Mouse (Mus musculus) CD4-positive, CD25-positive, alpha-beta regulatory T cell, adult 2 months (primary cell): ENCODE data around the gene Mrps27.

Source experiments
- DNase-seq: peaks from one replicate; pipeline ENCODE4 v3.0.0-alpha.2; 2012; ENCODE audit warnings: low read depth, low spot score

The Mrps27 gene

DNA sequence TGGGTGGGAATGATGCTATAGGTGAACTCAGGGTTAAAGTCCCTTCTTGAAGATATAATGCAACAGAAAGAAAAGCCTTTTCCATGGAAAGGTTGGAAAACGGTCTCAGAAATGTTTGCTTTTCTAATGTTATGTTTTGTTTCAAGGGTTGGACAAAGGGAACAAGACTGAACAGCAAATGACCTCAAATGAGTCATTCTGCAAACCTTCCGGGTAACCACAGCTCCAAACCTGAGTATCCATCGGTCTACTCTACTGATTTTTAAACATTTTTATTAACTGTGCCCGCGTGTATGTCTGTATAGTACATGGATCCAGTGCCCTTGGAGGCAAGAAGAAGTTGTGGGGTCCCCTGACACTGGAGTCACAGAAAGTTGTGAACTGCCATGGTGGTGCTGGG, 94.8 kb downstream of the Mrps27 start:
- no peak for DNase-seq

DNA sequence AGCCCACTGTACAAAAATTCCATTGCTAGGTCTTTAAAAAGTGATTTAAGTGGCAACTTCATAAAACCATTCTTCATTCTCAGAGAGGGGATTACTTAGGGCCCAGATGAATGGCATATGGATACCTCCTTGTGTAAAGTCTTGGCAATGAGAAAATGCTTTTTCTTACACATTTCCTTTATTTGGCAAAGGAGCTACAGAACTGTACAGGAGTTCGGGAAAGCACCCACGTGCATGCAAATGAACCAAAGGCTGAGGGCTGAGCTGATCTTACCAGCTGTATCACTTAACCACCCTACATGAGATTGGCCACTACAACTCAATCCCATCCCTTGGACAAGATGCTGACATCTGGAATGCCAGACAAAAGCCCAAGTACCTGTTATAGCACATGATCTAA, 95.6 kb downstream of the Mrps27 start:
- DNase-seq: no peak

DNA sequence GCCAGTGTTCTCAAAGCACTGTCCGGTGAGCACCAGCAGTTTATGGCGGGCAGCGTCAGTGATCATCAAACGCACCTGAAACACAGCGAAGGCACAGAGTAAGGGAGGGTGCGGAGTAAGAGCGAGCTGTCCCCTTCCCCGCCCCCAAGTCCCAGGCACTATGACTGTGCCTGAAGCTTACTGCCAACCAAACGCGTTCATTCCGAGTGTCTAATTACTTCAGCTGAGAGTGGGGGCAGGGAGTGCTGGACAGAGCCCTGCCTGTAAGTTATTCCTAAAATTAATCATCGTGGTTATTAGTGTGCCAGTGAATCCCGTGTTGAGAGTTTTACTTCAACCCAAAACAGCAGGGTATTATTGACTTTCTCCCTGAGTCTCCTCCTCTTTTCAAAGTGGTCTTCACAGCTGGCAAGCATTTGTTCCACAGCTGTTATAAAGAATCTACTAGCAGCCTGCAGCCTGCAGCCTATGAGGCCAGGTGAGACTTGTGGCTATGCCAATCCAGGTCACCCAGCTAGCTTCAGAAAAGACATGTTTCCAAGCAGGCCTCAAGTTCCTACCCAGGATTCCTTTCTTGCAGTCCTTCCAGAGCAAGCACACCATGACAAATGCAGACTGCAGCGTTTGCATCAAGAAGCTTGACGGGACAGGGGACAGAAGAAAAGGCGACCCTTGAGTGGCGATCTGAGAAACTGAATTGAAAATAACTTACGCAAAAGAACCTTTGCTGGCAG, 97.3 kb downstream of the Mrps27 start:
- DNase-seq: no peak

DNA sequence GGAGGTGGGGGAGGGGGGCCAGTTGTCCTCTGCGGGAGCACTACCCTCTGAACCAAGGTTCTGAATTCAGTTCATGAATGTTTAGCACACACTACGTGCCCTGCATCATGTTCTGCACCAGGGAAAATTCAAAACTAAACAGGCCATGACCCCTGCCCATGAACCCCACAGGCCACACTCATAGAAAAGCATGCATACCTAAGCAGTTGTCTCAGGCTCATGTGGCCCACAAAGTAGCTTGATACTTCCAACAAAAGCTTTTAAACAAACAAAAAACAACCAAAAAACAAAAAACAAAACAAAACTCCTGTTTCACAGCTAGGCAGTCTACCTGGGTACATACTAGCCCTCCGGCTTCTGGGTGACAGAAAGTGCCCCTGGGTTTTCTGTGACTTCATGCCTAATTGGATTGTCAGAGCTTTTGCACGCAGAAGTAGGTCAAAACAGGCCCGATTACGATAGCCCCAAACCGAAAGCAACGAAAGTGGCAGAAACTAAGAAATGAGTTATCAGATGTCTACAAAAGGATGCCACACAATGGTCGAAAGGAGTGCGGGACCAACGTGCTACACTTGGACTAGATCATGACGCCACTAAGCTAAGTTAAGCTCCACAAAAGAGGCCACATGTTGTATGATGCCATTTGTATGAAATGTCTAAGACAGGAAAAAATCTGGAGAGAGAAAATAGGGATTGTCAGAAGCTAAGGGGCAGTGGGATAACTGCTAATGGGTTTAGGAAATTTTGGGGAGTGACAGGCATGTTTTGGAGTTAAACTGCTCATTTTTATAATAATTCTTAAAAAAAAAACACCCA, 98.1 kb downstream of the Mrps27 start:
- no peak for DNase-seq

DNA sequence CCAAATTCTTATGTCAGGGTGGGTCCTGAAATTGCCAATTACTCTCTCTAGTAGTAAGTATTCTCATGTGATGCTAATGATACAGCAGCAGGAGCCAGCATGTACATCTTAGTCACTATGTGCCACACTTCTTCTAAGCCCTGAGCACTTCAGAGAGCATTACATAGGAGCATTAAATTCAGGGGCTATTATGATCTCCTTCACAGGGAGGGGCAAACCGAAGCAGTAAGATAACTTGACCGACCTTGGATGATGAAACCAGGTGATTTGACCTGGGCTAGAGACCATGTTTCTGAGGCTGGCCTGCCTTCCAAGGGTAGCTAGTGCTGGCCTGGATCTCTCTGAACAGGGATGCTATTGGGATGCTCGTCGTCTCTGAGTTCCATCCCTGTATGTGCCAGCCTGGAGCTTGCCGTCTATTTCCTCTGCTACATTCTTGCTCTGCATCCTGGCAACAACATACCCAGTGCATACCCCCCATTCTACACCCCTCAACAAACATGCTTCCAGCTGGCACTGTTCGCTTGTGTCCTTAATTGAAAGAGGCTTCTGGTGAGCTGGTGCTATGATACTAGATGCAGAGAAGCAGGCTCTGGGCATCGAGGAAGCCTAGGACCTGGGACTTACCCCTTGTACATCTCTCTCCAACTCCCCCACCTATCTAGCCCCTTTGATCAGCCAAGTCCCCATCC, 99.0 kb downstream of the Mrps27 start:
- no peak for DNase-seq

DNA sequence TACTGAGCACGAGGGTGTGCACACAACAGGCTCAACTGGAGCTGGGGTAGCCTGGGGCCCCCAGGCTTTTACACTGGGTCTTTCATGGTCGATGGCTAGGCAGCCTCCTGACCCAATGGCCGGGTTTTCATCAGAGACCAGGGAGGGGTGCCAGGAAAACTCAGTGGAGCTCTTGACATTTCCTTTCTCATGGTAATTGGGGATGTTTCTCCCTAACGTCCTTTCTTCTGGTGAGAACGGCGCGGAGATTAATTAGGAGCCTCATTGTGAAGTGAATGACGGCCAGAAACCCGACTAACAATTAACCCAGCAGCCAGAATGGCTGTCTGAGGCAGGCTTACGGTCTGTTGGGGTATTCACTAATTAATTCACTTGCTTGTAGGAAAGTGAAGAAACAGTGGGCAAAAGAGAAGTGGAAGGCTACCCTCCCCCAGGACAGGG, 99.9 kb downstream of the Mrps27 start:
- DNase-seq: no peak

DNA sequence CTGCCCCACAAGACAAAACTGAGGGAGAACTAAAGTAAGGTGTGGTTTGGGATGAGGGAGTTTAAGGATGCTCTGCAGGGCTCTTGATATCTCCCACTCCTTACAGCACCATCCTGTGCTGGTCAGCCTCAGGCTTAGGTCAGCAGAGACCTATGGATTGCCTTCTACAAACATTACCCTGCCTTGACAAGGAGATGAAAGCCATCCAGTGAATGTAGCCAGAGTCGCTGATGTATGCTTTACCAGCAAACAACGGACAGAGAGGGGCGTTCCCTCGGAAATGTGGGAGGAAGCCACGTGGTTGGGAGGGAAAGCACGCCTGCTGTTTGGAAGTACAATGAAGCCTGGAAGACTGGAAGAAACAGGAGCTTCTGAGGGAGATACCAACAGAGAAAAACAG, 100.3 kb downstream of the Mrps27 start:
- no peak for DNase-seq

DNA sequence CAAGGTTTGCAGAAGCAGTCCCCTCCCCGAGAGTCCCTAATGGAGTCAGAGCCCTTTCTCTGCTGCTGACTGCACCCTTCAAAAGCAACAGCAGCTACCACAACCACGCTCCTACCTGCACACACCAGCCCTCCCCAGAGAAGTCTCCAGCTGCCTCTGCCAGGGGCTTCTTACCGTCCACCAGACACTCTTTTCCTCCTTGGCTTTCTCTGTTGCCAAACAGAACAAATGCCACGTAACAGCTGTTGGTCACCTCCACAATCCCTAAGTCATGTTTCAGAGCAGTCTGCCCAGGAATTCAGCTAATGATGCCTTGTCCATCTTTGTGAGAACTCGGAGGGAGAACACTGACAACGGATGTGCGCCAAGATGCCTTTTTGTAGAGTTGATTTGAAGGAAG, 102.4 kb downstream of the Mrps27 start:
- no peak for DNase-seq

DNA sequence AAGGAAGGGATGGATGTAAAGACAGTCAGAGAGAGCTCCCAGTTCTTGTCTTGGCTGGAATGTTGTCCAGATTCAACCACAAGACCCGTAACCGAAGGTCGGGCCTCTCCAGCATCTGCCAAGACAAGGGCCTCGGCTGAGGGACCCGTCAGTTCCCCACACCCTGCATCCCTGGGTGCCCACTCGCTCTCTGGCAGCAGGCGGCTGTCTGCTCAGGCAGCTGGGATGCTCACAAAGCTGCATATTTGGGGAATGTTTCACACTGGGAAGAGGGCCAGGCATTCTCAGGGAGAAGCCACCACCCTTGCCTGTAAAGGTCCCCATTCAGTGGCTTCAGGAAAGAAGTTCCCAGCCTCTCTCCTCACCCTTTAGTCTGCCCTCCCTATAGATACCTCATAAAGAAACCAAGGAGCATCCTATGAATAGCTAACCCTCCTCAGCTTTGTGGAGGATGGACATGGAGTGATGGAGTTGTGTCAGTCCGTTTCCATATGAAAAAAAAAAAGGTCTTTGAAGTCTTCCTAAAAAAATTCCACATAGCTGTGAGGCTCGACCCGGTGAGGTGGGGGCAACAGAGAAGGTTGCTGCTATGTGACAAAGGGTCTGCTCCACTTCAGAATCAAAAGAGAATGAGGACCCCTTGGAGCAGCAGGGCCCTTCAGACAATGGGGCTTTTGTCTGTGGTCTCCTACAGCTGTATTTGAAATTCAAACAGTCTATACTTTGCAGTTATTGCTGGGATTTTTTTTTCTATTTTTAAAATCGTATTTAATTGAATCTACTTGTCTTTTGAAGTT, 103.0 kb downstream of the Mrps27 start:
- no peak for DNase-seq

DNA sequence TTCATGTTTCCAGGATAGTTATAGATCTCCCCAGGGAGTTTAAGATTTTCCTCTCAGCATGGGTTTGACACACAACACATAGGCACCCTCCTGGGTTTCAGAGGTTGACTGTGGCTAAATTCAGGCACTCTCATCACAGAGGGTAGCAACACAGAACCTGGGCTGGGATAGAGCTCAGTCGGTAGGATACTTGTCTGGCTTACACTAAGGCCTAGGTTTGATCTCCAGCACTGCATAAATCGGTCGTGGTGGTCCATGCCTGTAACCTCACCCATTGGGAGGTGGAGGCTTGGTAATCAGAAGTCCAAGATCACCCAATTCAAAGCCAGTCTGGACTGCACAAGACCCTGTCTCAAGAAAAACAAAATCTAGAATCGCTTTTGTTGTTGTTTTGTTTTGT, 103.7 kb downstream of the Mrps27 start:
- DNase-seq: no peak

DNA sequence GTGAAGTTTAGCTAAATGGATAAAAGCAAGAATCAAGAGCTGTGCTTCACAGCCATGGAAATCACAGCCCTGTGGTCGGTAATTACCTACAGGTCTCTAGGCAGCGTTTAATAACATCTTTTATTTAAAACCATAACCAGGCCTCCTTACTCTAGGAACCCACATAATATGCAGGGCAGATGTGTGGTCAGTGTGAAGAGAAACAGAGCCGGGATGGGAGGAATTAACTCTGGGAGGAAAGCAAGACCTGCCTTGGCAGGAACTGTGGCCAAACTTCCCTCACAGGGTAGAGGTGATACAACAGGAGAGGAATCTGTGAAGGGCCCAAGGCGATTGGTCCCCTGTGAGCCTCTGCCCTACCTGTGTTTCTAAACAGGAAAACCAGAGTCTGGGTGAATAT, 105.0 kb downstream of the Mrps27 start:
- no peak for DNase-seq

DNA sequence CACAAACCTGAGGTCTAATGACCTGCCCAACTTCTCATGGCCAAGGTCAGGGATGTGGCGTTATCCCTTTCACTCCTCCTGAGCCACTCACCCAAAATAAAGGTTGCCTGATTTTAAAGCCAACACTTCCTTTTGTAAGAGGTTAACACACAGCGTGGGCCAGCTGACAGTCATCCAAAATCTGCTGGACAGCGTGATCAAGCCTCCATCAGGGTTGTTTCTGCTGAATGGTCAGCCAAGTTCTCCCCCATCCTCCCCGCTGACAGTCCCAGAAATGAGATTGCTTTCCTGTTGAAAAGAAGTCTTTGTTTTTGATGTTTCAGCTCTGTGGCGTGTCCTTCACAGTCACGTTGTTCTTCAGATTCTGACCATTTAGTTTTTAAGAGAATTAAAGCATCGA, 106.2 kb downstream of the Mrps27 start:
- no peak for DNase-seq

DNA sequence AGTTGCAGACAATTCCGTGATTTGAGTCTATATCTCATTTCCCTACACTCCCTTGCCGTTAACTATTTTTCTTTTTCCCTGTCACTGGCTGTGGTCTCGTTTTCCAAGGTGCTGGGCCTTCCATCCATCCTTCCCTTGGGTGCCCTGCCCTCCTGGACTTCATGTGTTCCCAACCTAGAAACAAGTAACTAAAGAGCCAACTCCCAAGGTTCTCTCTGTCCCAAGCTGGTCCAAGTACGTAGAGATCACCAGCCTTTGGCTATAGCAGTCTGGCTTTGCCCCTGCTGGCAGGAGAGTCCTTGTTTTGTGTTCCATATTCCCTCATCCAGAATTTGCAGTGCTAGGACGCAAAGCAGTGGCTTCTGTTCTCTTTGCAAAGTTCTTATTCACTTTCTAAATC, 106.7 kb downstream of the Mrps27 start:
- DNase-seq: no peak

DNA sequence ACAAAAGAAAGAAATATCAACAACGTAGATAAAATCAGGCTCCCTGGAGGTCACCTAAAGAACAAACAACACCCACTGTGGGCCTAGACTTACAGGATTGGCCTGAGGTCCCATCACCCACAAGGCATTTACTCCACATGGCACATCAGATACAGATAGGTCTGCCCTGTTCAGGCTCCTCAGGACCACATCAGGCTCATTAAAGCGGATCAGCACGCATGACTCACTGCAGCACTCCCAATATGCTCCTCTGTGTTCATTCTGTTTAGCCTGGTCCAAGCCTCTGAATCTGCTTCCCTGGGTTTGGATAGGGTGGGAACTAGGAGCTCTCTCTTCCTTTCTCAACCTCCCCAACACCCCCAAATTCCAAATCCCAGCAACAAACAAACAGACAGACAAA, 107.9 kb downstream of the Mrps27 start:
- DNase-seq: no peak

DNA sequence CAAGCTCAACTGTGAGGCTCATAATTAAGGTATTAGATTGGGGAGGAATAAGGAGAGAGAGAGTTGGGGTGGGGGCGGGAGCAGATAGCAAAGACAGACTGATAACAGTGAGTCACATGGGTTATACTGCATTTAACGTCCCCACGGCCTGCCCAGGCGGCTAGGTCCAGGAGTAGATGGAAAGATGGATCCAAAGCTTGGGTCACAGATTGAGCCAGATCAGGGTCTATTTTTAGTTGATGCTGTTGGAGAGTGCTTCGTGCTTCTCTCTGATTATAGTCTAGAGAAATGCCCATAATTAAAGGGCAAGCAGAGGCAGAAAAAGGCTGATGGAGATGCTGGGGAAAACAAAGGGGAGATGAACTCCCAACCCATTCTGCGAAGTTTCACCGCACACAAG, 110.4 kb downstream of the Mrps27 start:
- no peak for DNase-seq

DNA sequence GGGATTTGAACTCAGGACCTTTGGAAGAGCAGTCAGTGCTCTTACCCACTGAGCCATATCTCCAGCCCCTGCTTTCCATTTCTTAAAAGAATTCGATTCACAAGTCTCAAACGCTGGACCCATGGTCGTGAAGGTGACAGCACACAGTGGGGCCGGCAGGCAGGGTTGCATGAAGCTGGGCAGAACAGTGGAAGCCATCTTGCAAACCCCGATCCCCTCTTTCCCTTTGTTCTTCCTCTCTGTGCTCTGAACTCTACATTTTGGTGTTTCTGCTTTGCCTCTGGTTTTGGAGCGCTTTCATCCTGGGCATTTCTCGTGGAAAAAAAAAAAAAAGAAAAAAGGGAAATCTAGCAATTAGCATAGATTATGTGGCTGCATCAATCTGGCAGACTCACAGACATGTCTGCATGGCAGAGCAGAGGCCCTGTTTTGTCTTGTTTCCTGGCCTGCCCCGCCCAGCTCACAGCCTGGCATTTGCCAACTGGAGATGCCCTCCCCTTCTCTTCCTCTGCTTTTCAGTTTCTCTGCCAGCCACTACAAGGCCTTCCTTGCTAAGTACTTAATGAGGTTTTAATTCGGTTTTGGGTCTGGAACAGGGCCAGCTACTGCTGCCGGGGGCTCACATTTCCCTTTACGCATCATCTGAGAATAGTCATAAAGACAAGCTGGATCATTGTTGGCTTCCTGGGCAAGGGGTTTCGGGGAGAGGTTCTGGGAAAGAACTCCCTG, 114.2 kb downstream of the Mrps27 start:
- no peak for DNase-seq

DNA sequence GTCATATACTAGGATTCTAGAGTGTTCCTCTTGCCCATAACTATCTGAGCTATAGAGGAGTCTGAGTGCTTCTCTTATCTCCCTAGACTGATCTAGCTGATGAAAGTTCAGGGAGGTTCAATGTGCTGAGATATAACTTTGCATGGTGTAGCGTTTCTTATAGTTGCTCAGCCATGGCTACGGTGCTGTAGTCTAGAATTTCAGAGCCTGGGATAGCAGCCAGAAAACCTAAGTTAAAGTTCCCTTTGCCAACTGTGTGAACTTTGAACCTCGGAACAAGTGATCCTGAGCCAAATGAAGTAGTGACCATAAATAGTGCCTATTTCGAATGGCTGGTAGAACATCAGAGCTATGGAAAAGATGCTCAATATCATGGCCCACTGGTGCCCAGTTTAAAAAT, 115.0 kb downstream of the Mrps27 start:
- DNase-seq: no peak

DNA sequence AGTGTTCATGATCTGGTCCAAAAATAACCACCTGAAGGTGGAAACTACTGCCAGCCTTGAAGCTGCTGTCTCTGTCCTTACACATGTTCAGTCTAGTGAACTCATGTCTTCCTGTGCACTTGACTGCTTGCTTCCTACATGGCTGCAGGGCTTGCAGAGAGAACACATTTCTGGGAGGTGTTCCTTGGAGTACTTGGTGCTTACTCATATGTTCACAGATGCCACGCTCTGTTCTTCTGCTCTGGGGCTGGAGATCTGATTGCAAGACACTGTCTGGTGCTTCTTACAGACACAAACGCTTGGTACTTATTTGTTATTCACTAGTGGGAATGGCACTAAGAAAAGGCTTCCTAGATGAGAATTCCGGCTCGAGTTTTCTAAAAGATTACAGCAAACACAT, 117.3 kb downstream of the Mrps27 start:
- DNase-seq: no peak

DNA sequence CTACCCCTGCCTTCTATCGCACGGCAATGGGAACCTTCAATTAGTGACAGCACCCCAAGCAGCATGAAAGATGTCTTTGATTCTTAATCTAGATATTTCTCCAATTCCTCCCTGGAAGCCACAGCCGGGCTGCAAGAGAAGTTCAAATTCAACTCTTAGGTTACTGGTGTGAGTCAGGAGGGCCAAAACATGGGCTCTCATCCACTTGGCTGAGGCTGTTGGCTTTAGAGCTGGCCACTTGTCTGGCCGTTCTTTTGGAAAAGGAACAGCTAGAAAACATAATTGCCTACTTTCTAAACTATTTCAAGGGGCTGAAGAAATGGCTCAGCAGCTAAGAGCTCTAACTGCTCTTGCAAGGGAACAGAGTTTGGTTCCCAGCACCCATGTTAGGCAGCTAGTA, 120.0 kb downstream of the Mrps27 start:
- DNase-seq: no peak
